Mouse (Mus musculus): ENCODE results near the gene Kirrel3. TPM values are rescaled to one million over a fixed set of nuclear protein-coding genes. Genes with fewer than 3 reads are reported as not detected.

The Kirrel3 gene
- polyA plus RNA-seq, 1 experiment from 2014 or later = 2.5 TPM

DNA sequence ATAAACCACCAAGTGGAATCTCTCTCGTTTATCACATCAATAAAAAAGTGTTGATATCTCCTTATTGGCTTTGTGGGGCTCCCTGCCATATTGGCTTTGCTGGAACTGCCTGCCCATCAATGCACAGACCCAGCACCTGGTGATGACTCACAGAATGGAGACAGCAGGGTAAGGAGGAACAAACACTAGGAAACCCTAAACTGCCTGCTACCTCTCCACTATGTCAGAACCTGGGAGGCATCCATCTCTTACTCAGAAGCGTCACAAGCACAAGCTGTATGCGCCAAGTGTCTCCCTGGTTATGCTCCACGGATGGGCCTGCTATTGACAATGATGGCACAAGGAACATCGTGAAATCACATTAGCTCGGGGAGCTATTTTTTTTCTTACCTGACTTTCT, 33.2 kb downstream of the Kirrel3 start:
- ATAC-seq (replicated peaks; ENCODE audit: insufficient number of reproducible peaks, low FRiP score, low TSS enrichment, low read depth) (no peak), DNase-seq (ENCODE audit: low spot score) (no peak)
- no peak overlapping the region for H3K4me3 ChIP-seq (ENCODE audit: low read depth, low read length)
- no peaks in the 10 kb centered on the region for H3K4me1 ChIP-seq (ENCODE audit: control insufficient read depth, insufficient read depth, low read length)
- no peak overlapping the region for H3K9ac ChIP-seq (replicated peaks; ENCODE audit: low read length)
- no peak overlapping the region for H3K27ac ChIP-seq (replicated peaks; ENCODE audit: low read depth, low read length)
- 95% methylated on average over 6 of the region's 6 CpGs for WGBS
- H3K27me3 ChIP-seq (ENCODE audit: control insufficient read depth, insufficient read depth, low read length) = no peaks in the 10 kb centered on the region
- H3K9me3 ChIP-seq (replicated peaks; ENCODE audit: control insufficient read depth, low read length) = no peaks in the 10 kb centered on the region
- H3K4me2 ChIP-seq (ENCODE audit: low read depth, low read length) = no peak overlapping the region
- no peaks in the 10 kb centered on the region for H3K36me3 ChIP-seq (replicated peaks; ENCODE audit: control insufficient read depth, insufficient read depth, low read depth, low read length)

GRCm38 (mm10) chr9:34520234-34520950, 34.7 kb downstream of the Kirrel3 start:
- Histone ChIP-seq H3K36me3 (replicated peaks; ENCODE audit: control insufficient read depth, insufficient read depth, low read depth, low read length) (no peaks in the 10 kb centered on the region), H3K27me3 (ENCODE audit: control insufficient read depth, insufficient read depth, low read length) (no peaks in the 10 kb centered on the region), H3K4me2 (ENCODE audit: low read depth, low read length) (no peak overlapping the region), H3K9ac (replicated peaks; ENCODE audit: low read length) (no peak overlapping the region), H3K4me3 (ENCODE audit: low read depth, low read length) (no peak overlapping the region), H3K4me1 (ENCODE audit: control insufficient read depth, insufficient read depth, low read length) (no peaks in the 10 kb centered on the region), H3K9me3 (replicated peaks; ENCODE audit: control insufficient read depth, low read length) (no peaks in the 10 kb centered on the region), H3K27ac (replicated peaks; ENCODE audit: low read depth, low read length) (no peak overlapping the region)
- ATAC-seq (replicated peaks; ENCODE audit: insufficient number of reproducible peaks, low FRiP score, low TSS enrichment, low read depth) = no peak
- 80% methylated on average over 20 of the region's 20 CpGs for WGBS
- no peak for DNase-seq (ENCODE audit: low spot score)

GRCm38 (mm10) chr9:34525695-34526094, 40.0 kb downstream of the Kirrel3 start:
- Histone ChIP-seq H3K27ac (replicated peaks; ENCODE audit: low read depth, low read length) (no peak overlapping the region), H3K9ac (replicated peaks; ENCODE audit: low read length) (no peak overlapping the region), H3K4me2 (ENCODE audit: low read depth, low read length) (no peak overlapping the region), H3K4me3 (ENCODE audit: low read depth, low read length) (no peak overlapping the region), H3K36me3 (replicated peaks; ENCODE audit: control insufficient read depth, insufficient read depth, low read depth, low read length) (no peaks in the 10 kb centered on the region), H3K9me3 (replicated peaks; ENCODE audit: control insufficient read depth, low read length) (no peaks in the 10 kb centered on the region), H3K27me3 (ENCODE audit: control insufficient read depth, insufficient read depth, low read length) (no peaks in the 10 kb centered on the region), H3K4me1 (ENCODE audit: control insufficient read depth, insufficient read depth, low read length) (no peaks in the 10 kb centered on the region)
- no peak for DNase-seq (ENCODE audit: low spot score)
- 79% methylated on average over 2 of the region's 2 CpGs for WGBS
- ATAC-seq (replicated peaks; ENCODE audit: insufficient number of reproducible peaks, low FRiP score, low TSS enrichment, low read depth) = no peak

DNA sequence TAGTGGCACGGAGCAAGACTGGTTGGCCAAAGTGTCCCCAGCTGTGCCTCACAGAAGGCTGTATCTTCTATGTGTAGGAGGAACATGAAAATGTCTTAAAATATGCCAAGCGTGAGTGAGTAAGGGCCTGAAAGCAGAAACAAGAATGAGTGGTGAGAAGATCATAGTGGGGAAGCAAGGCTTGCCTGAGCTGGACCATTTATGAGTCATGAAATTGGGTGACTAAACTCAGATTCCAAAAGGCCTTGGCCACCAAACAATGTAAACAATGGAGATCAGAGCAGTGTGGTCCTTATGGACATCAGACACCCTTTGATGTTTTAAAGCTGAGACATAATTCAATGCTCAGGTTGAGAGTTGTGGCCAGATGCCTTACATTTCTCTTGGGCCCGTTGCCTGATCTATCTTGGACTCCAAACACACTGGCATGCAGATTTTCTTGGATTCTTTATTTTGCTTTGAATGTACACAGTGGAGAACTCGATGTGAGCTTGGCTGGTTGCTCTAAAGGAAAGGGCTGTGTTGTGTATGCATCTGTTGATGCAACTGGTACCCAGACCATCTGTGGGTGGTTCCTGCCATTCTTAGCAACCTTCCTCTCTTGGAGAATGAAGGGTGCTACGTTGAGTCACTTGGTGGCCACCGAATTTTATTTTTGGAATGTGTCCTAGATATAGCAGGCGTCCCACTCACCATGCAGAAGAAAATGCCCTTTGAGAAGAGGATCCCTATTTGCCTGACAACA, 53.1 kb downstream of the Kirrel3 start:
- H3K27me3 ChIP-seq (ENCODE audit: control insufficient read depth, insufficient read depth, low read length) = no peaks in the 10 kb centered on the region
- DNase-seq (ENCODE audit: low spot score) (no peak), ATAC-seq (replicated peaks; ENCODE audit: insufficient number of reproducible peaks, low FRiP score, low TSS enrichment, low read depth) (no peak)
- 79% methylated on average over 7 of the region's 7 CpGs for WGBS
- no peak overlapping the region for H3K4me3 ChIP-seq (ENCODE audit: low read depth, low read length)
- H3K27ac ChIP-seq (replicated peaks; ENCODE audit: low read depth, low read length) = no peak overlapping the region
- no peak overlapping the region for H3K4me2 ChIP-seq (ENCODE audit: low read depth, low read length)
- H3K4me1 ChIP-seq (ENCODE audit: control insufficient read depth, insufficient read depth, low read length) = no peaks in the 10 kb centered on the region
- no peaks in the 10 kb centered on the region for H3K9me3 ChIP-seq (replicated peaks; ENCODE audit: control insufficient read depth, low read length)
- no peak overlapping the region for H3K9ac ChIP-seq (replicated peaks; ENCODE audit: low read length)
- H3K36me3 ChIP-seq (replicated peaks; ENCODE audit: control insufficient read depth, insufficient read depth, low read depth, low read length) = no peaks in the 10 kb centered on the region

GRCm38 (mm10) chr9:34541908-34542307, 56.2 kb downstream of the Kirrel3 start:
- no peak for ATAC-seq (replicated peaks; ENCODE audit: insufficient number of reproducible peaks, low FRiP score, low TSS enrichment, low read depth)
- Histone ChIP-seq H3K36me3 (replicated peaks; ENCODE audit: control insufficient read depth, insufficient read depth, low read depth, low read length) (no peaks in the 10 kb centered on the region), H3K9me3 (replicated peaks; ENCODE audit: control insufficient read depth, low read length) (no peaks in the 10 kb centered on the region), H3K27ac (replicated peaks; ENCODE audit: low read depth, low read length) (no peak overlapping the region), H3K4me2 (ENCODE audit: low read depth, low read length) (no peak overlapping the region), H3K9ac (replicated peaks; ENCODE audit: low read length) (no peak overlapping the region), H3K27me3 (ENCODE audit: control insufficient read depth, insufficient read depth, low read length) (no peaks in the 10 kb centered on the region), H3K4me3 (ENCODE audit: low read depth, low read length) (no peak overlapping the region), H3K4me1 (ENCODE audit: control insufficient read depth, insufficient read depth, low read length) (no peaks in the 10 kb centered on the region)
- 86% methylated on average over 2 of the region's 2 CpGs for WGBS
- DNase-seq (ENCODE audit: low spot score) = no peak

GRCm38 (mm10) chr9:34555699-34556098, 70.0 kb downstream of the Kirrel3 start:
- H3K36me3 ChIP-seq (replicated peaks; ENCODE audit: control insufficient read depth, insufficient read depth, low read depth, low read length) = no peaks in the 10 kb centered on the region
- no peak overlapping the region for H3K4me2 ChIP-seq (ENCODE audit: low read depth, low read length)
- no peaks in the 10 kb centered on the region for H3K9me3 ChIP-seq (replicated peaks; ENCODE audit: control insufficient read depth, low read length)
- H3K27me3 ChIP-seq (ENCODE audit: control insufficient read depth, insufficient read depth, low read length) = no peaks in the 10 kb centered on the region
- WGBS = 35% methylated on average over 2 of the region's 2 CpGs
- ATAC-seq (replicated peaks; ENCODE audit: insufficient number of reproducible peaks, low FRiP score, low TSS enrichment, low read depth) (no peak), DNase-seq (ENCODE audit: low spot score) (no peak)
- no peak overlapping the region for H3K27ac ChIP-seq (replicated peaks; ENCODE audit: low read depth, low read length)
- no peak overlapping the region for H3K9ac ChIP-seq (replicated peaks; ENCODE audit: low read length)
- H3K4me1 ChIP-seq (ENCODE audit: control insufficient read depth, insufficient read depth, low read length) = no peaks in the 10 kb centered on the region
- no peak overlapping the region for H3K4me3 ChIP-seq (ENCODE audit: low read depth, low read length)

DNA sequence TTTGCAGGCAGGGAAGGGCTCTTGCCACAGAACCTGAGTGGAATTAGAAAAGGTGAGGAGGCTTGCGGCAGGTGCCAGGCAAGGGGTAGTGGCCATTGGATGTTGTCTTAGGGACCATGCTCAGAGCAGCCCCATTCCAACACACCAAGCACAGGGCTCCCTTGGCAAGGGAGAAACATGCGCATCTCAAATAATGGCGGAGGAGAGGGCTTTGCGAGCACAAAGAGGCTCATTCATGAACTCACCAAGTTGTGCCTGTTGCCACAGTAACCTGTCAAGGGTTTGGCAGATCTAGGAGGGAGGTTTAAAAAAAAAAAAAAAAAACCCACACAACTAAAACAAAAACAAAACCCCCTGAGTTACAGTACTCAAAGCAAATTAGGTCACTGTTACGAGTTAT, 72.2 kb downstream of the Kirrel3 start:
- no peak overlapping the region for H3K27ac ChIP-seq (replicated peaks; ENCODE audit: low read depth, low read length)
- no peak overlapping the region for H3K9ac ChIP-seq (replicated peaks; ENCODE audit: low read length)
- H3K9me3 ChIP-seq (replicated peaks; ENCODE audit: control insufficient read depth, low read length) = no peaks in the 10 kb centered on the region
- no peak overlapping the region for H3K4me2 ChIP-seq (ENCODE audit: low read depth, low read length)
- DNase-seq (ENCODE audit: low spot score) (peak; percentile 62), ATAC-seq (replicated peaks; ENCODE audit: insufficient number of reproducible peaks, low FRiP score, low TSS enrichment, low read depth) (peak; percentile 75)
- no peak overlapping the region for H3K4me3 ChIP-seq (ENCODE audit: low read depth, low read length)
- no peaks in the 10 kb centered on the region for H3K27me3 ChIP-seq (ENCODE audit: control insufficient read depth, insufficient read depth, low read length)
- no peaks in the 10 kb centered on the region for H3K4me1 ChIP-seq (ENCODE audit: control insufficient read depth, insufficient read depth, low read length)
- H3K36me3 ChIP-seq (replicated peaks; ENCODE audit: control insufficient read depth, insufficient read depth, low read depth, low read length) = no peaks in the 10 kb centered on the region
- WGBS = 34% methylated on average over 5 of the region's 5 CpGs

DNA sequence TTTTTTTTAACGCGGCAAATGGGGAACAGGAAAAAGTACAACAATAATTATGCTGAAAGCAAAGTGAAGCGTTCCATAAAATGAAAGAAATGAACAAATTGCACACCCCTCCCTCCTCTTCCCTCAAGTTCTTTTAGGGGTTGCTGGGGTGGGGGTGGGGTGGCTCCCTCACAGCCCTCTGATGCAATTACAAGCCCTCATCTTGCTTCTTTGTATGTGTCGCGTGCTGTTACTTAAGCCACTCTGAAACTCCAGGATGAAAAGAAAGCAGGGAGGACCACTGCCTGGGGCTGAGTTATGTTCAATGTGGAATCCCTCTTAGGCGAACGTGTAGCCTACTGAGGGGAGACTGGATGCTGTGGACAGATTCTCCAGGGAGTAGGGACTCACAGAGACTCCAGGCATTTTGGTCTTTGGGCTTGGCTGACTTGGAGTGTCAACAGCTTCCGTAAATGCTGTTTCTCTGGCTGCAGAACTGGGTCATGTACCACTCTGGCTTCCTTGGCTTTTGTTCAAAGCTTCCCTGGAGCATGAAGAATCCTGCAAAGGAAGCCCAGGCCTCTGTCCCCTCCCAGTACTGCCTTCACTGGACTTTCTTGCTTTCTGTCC, 72.7 kb downstream of the Kirrel3 start:
- no peaks in the 10 kb centered on the region for H3K27me3 ChIP-seq (ENCODE audit: control insufficient read depth, insufficient read depth, low read length)
- peak overlapping the region; percentile 35; the same call in 1 of the 2 replicates for H3K27ac ChIP-seq (replicated peaks; ENCODE audit: low read depth, low read length)
- H3K36me3 ChIP-seq (replicated peaks; ENCODE audit: control insufficient read depth, insufficient read depth, low read depth, low read length) = no peaks in the 10 kb centered on the region
- no peak overlapping the region for H3K4me3 ChIP-seq (ENCODE audit: low read depth, low read length)
- no peak overlapping the region for H3K4me2 ChIP-seq (ENCODE audit: low read depth, low read length)
- H3K4me1 ChIP-seq (ENCODE audit: control insufficient read depth, insufficient read depth, low read length) = no peaks in the 10 kb centered on the region
- ATAC-seq (replicated peaks; ENCODE audit: insufficient number of reproducible peaks, low FRiP score, low TSS enrichment, low read depth) (no peak), DNase-seq (ENCODE audit: low spot score) (peak; percentile 43)
- WGBS = 33% methylated on average over 8 of the region's 8 CpGs
- no peak overlapping the region for H3K9ac ChIP-seq (replicated peaks; ENCODE audit: low read length)
- no peaks in the 10 kb centered on the region for H3K9me3 ChIP-seq (replicated peaks; ENCODE audit: control insufficient read depth, low read length)
